Mouse (Mus musculus): ENCODE measurements around the gene Gm12355.

Gene Gm12355

DNA sequence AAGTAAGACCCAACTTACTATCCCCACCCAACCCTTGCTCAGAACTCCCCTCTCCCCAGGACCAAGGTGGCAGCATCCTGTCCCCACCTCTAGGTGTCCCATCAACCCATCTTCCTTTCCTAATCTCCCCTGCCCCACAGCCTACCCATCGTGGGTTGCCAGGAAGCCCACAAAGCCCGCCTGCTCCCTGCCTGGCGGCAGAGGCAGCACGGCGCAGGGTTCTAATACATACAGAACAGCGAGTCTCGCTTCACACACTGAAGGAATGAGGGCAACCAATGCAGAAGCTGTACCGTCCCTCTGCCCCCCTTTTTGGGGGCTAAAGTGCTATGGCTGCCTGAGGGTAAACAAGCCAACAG lies 43.5 kb downstream of the Gm12355 start:
- no peak for DNase-seq (ENCODE audit: low spot score in 2 of 2)

DNA sequence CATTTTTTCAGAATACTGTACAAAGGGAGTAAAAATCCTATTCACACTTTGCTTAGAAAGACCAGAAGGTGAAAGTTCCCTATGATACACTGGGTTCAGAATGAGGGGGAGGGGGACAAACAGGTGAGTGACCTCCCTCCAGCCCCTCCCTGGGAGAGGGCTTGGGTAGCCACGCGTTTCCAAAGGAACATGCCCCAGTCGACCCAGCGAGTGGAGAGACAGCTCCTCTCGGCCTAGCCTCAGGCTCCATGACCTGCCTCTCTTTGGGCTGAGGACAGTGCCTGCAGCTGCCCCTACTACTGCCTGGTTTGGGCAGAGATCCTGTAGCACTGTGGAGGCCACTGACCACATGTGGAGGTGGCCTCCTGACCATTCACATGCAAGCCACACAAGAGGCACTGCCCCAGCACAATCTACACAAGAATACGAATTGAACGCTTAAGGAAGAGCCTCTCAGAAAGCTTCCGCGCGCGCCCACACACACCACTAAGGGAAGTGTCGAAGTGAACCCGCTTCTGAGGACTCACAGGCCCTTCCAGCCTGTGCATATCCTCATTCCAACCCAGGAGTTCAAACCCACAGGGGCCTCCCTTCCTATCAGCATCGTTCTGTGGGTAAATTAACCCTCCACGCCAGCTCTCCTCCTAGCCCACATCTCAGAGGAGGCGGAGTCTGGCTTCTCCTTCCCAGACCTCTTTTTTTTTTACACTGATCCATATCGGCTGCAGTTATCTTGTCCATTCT lies 44.0 kb downstream of the Gm12355 start:
- no peak for DNase-seq (ENCODE audit: low spot score in 2 of 2)

DNA sequence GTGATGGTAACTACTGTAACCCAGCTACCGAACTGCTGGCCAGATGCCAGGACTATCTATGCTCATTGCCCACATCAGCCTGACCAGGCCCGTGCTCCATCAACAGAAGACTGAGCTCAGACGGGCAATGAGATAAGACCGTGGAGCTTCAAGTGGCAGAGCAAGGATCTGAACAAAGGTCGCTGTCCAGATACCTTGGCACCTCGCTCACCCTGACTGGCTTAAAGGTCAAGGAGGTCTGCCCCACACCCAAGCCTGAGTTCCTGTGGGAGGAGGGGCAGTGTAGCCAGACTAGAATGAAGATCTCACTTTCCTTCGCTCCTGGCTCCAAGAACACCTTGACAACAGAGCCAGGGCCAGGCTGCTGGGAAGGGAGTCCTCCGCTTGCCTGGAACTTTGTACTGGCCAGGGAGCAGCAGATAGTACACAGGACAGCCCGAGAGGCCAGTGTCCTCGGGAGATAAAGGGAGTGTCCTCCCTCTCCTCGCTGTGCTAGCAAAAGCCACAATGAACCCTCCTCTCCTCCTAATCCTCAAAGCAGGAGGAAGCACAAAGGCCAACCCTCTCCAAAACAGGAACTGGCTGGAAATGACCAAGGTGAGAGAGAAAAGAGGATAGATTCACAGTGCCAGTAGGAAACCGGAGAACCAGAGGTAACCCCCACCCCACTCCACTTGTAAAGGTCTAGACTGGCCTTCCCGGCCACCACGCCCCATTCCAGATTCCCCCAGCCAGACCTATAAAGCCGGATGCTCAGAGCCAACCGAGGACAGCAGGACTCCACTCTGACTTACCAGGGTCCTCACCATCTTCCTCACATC lies 45.0 kb downstream of the Gm12355 start:
- no peak for DNase-seq (ENCODE audit: low spot score in 2 of 2)

DNA sequence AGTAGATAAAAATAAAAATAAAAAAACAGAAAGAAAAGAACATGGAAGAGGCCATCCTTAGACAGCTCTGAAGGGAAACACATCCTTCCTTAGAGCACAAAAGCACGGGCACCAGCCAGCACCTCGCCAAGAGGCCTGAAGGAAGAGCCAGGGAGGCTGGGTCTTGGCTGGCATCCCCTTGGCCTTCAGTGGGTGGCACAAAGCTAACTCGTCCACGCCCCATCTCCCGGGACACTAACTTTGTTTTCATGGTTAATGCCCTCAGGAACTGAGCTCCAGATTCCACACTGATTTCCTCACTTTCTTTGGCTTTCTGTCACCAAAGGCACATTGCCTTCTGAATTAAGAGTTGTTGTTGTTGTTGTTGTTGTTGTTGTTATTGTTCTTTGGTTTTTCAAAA lies 47.7 kb downstream of the Gm12355 start:
- no peak for DNase-seq (ENCODE audit: low spot score in 2 of 2)
